Mouse (Mus musculus) hindbrain, embryonic 14.5 days (tissue): ENCODE results near the gene 1700021F07Rik. TPM values are rescaled to one million over a fixed set of nuclear protein-coding genes. Genes with fewer than 3 reads are reported as not detected.

Experiments
- ATAC-seq: fragments of 200-750 bp; cut with Nextera tagmentation; 2 replicates; pipeline ENCODE4 v1.8.0; 2017; ENCODE audit warnings: moderate number of reproducible peaks, mild to moderate bottlenecking, moderate TSS enrichment, moderate library complexity; ENCODE audit not compliant: low FRiP score
- DNase-seq: peaks from one replicate; pipeline ENCODE4 v3.0.0-alpha.2; 2015; ENCODE audit warnings: low spot score
- H3K27ac ChIP-seq: fragments of 300-500 bp; sonication (generic); 2 replicates; pipeline ENCODE4 v1.5.1; 2014; ENCODE audit warnings: mild to moderate bottlenecking, moderate library complexity
- H3K27me3 ChIP-seq: fragments of 300-500 bp; sonication (generic); 2 replicates; pipeline ENCODE4 v1.6.1; 2014; ENCODE audit warnings: mild to moderate bottlenecking, low read length, mixed read lengths; ENCODE audit not compliant: control insufficient read depth, insufficient read depth
- H3K36me3 ChIP-seq: fragments of 300-500 bp; sonication (generic); replicated peaks from 2 replicates; pipeline ENCODE4 v1.6.1; 2014; ENCODE audit not compliant: control insufficient read depth, insufficient read depth
- H3K4me1 ChIP-seq: fragments of 300-500 bp; sonication (generic); replicated peaks from 2 replicates; pipeline ENCODE4 v1.6.1; 2014; ENCODE audit warnings: antibody characterized with exemption, low read length, mixed read lengths; ENCODE audit not compliant: control insufficient read depth, insufficient read depth
- H3K4me2 ChIP-seq: fragments of 300-500 bp; sonication (generic); replicated peaks from 2 replicates; pipeline ENCODE4 v1.6.1; 2014; ENCODE audit warnings: mild to moderate bottlenecking, moderate library complexity
- H3K4me3 ChIP-seq: fragments of 300-500 bp; sonication (generic); replicated peaks from 2 replicates; pipeline ENCODE4 v1.5.1; 2014; ENCODE audit warnings: mild to moderate bottlenecking, low read length
- H3K9ac ChIP-seq: fragments of 300-500 bp; sonication (generic); 2 replicates; pipeline ENCODE4 v1.6.1; 2014
- H3K9me3 ChIP-seq: fragments of 300-500 bp; sonication (generic); 2 replicates; pipeline ENCODE4 v1.6.1; 2016; ENCODE audit warnings: low read length; ENCODE audit not compliant: control insufficient read depth
- WGBS: fragments of 180-500 bp; shearing (Covaris S2); extraction: QIAGEN DNeasy Blood & Tissue Kit; methylation state at CpG from one replicate; pipeline ENCODE4 v1.1.7; 2014; 5-methylcytosine and 5-hydroxymethylcytosine counted together
- polyA plus RNA-seq: library from polyadenylated mRNA; unstranded; fragments of >200 nt; fragmentation: Nextera tagmentation; extraction: Ambion mirVana; gene quantifications from 2 replicates; pipeline ENCODE4 v1.2.1, GENCODE M21; 2014

1700021F07Rik gene
- polyA plus RNA-seq, 1 experiment from 2014 or later = not detected

GRCm38 (mm10) chr2:173532711-173533462 lies 10.5 kb downstream of the 1700021F07Rik start:
- H3K27me3 ChIP-seq = no peaks in the 10 kb centered on the region
- DNase-seq (no peak), ATAC-seq (no peak)
- 68% methylated on average over 15 of the region's 15 CpGs for WGBS
- H3K9ac ChIP-seq = no peak overlapping the region
- H3K36me3 ChIP-seq = no peaks in the 10 kb centered on the region
- H3K4me3 ChIP-seq = no peak overlapping the region
- no peaks in the 10 kb centered on the region for H3K9me3 ChIP-seq
- H3K4me1 ChIP-seq = no peaks in the 10 kb centered on the region
- H3K4me2 ChIP-seq = no peak overlapping the region
- no peak overlapping the region for H3K27ac ChIP-seq

- no peaks in the 10 kb centered on the region for H3K9me3 ChIP-seq
- H3K27ac ChIP-seq = no peak overlapping the region
- H3K4me1 ChIP-seq = 0 out of 2 replicates have a peak, but pooled peaks cover 3% of the 10 kb centered on the region
- H3K4me3 ChIP-seq = no peak overlapping the region
- no peak for DNase-seq
- H3K36me3 ChIP-seq = no peaks in the 10 kb centered on the region
- no peaks in the 10 kb centered on the region for H3K27me3 ChIP-seq
- no peak for ATAC-seq
- WGBS = 80% methylated on average over 7 of the region's 7 CpGs
- H3K9ac ChIP-seq = no peak overlapping the region
- H3K4me2 ChIP-seq = no peak overlapping the region
These were observed 12.2 kb downstream of the 1700021F07Rik start for GRCm38 (mm10) chr2:173534581-173534980.

GRCm38 (mm10) chr2:173535390-173535789 lies 13.0 kb downstream of the 1700021F07Rik start:
- Histone ChIP-seq H3K27me3 (no peaks in the 10 kb centered on the region), H3K9ac (no peak overlapping the region), H3K4me3 (no peak overlapping the region), H3K4me2 (no peak overlapping the region), H3K27ac (no peak overlapping the region), H3K4me1 (0 out of 2 replicates have a peak, but pooled peaks cover 4% of the 10 kb centered on the region), H3K36me3 (no peaks in the 10 kb centered on the region), H3K9me3 (no peaks in the 10 kb centered on the region)
- 83% methylated on average over 18 of the region's 18 CpGs for WGBS
- DNase-seq = no peak
- no peak for ATAC-seq

GRCm38 (mm10) chr2:173535886-173536285 lies 13.5 kb downstream of the 1700021F07Rik start:
- no peak overlapping the region for H3K4me2 ChIP-seq
- H3K36me3 ChIP-seq = no peaks in the 10 kb centered on the region
- no peaks in the 10 kb centered on the region for H3K9me3 ChIP-seq
- WGBS = 90% methylated on average over 9 of the region's 9 CpGs
- DNase-seq (no peak), ATAC-seq (no peak)
- no peak overlapping the region for H3K4me3 ChIP-seq
- H3K27ac ChIP-seq = no peak overlapping the region
- no peaks in the 10 kb centered on the region for H3K27me3 ChIP-seq
- H3K4me1 ChIP-seq = 0 out of 2 replicates have a peak, but pooled peaks cover 4% of the 10 kb centered on the region
- no peak overlapping the region for H3K9ac ChIP-seq

GRCm38 (mm10) chr2:173539781-173540180 lies 17.4 kb downstream of the 1700021F07Rik start:
- Histone ChIP-seq H3K36me3 (no peaks in the 10 kb centered on the region), H3K4me1 (0 out of 2 replicates have a peak, but pooled peaks cover 4% of the 10 kb centered on the region), H3K9me3 (no peaks in the 10 kb centered on the region), H3K4me2 (no peak overlapping the region), H3K4me3 (no peak overlapping the region), H3K27ac (no peak overlapping the region), H3K9ac (no peak overlapping the region), H3K27me3 (no peaks in the 10 kb centered on the region)
- no peak for ATAC-seq
- DNase-seq = no peak
- 44% methylated on average over 15 of the region's 15 CpGs for WGBS

GRCm38 (mm10) chr2:173541748-173542147 lies 19.4 kb downstream of the 1700021F07Rik start:
- Histone ChIP-seq H3K9ac (no peak overlapping the region), H3K9me3 (no peaks in the 10 kb centered on the region), H3K4me2 (no peak overlapping the region), H3K4me3 (no peak overlapping the region), H3K36me3 (no peaks in the 10 kb centered on the region), H3K27ac (no peak overlapping the region), H3K27me3 (no peaks in the 10 kb centered on the region), H3K4me1 (0 out of 2 replicates have a peak, but pooled peaks cover 4% of the 10 kb centered on the region)
- ATAC-seq (no peak), DNase-seq (no peak)
- 76% methylated on average over 4 of the region's 4 CpGs for WGBS

- no peak for ATAC-seq
- H3K4me2 ChIP-seq = no peak overlapping the region
- no peak overlapping the region for H3K27ac ChIP-seq
- H3K9ac ChIP-seq = no peak overlapping the region
- H3K36me3 ChIP-seq = no peaks in the 10 kb centered on the region
- no peak overlapping the region for H3K4me3 ChIP-seq
- 0 out of 2 replicates have a peak, but pooled peaks cover 4% of the 10 kb centered on the region for H3K4me1 ChIP-seq
- H3K27me3 ChIP-seq = no peaks in the 10 kb centered on the region
- no peaks in the 10 kb centered on the region for H3K9me3 ChIP-seq
- 77% methylated on average over 4 of the region's 4 CpGs for WGBS
- DNase-seq = no peak
These were observed 20.3 kb downstream of the 1700021F07Rik start for GRCm38 (mm10) chr2:173542716-173543115.

GRCm38 (mm10) chr2:173545992-173546703 lies 23.8 kb downstream of the 1700021F07Rik start:
- H3K9ac ChIP-seq = no peak overlapping the region
- WGBS = 46% methylated on average over 15 of the region's 15 CpGs
- H3K27ac ChIP-seq = no peak overlapping the region
- H3K9me3 ChIP-seq = no peaks in the 10 kb centered on the region
- H3K4me2 ChIP-seq = no peak overlapping the region
- no peaks in the 10 kb centered on the region for H3K27me3 ChIP-seq
- no peaks in the 10 kb centered on the region; the same call in 1 of the 2 replicates for H3K4me1 ChIP-seq
- ATAC-seq (peak; percentile 62; the same call in 1 of the 2 replicates), DNase-seq (peak; percentile 92)
- H3K4me3 ChIP-seq = no peak overlapping the region
- no peaks in the 10 kb centered on the region for H3K36me3 ChIP-seq

GRCm38 (mm10) chr2:173549236-173549635 lies 26.9 kb downstream of the 1700021F07Rik start:
- H3K27ac ChIP-seq = no peak overlapping the region
- no peak for ATAC-seq

More at GRCm38 (mm10) chr2:173549236-173549635, 26.9 kb downstream of the 1700021F07Rik start:
- Histone ChIP-seq H3K4me3 (no peak overlapping the region), H3K36me3 (no peaks in the 10 kb centered on the region), H3K27me3 (no peaks in the 10 kb centered on the region), H3K9ac (no peak overlapping the region), H3K9me3 (no peaks in the 10 kb centered on the region), H3K4me2 (no peak overlapping the region), H3K4me1 (no peaks in the 10 kb centered on the region; the same call in 1 of the 2 replicates)
- 64% methylated on average over 10 of the region's 10 CpGs for WGBS
- no peak for DNase-seq
